Mouse (Mus musculus) testis, postnatal 14 days (tissue): ENCODE results near the gene Thsd4.

ENCODE experiments used
- DNase-seq: peaks from one replicate; pipeline ENCODE4 v3.0.0; 2021; ENCODE audit warnings: low spot score

The Thsd4 gene

DNA sequence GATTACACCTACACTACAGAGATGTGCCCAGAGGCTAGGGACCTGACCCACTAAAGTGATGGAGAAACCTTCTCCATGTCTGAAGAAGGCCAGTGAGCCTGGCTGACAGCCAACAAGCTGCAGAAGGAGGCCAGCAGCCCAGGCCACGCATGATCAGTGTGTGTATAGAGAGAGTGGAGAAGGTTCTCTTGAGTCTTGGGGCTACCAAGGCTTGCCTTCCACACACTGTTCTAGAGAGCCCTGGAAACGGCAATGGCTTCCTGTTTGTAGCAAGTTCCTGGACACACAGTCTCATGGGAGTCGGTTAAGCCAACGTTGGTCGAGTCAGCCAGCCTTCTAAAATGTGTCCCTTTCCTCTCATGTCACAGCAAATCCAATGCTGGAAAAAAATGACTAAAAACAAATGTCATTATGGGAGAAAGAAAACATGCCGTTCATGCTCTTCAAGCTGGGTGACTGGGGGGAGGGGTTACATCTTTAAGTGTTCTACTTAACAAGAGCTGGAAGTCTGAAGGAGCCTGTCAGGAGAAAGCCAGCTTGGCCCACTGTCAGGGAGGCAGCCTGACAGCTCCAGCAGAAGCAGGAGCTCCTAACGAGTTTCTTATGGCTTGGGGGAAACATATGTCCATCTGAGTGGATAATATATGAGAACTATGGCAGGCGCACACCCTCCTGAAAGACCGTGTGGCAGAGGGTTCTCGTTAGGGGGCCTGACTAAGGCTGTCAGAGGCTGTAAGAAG lies 257.1 kb downstream of the Thsd4 start:
- no peak for DNase-seq

DNA sequence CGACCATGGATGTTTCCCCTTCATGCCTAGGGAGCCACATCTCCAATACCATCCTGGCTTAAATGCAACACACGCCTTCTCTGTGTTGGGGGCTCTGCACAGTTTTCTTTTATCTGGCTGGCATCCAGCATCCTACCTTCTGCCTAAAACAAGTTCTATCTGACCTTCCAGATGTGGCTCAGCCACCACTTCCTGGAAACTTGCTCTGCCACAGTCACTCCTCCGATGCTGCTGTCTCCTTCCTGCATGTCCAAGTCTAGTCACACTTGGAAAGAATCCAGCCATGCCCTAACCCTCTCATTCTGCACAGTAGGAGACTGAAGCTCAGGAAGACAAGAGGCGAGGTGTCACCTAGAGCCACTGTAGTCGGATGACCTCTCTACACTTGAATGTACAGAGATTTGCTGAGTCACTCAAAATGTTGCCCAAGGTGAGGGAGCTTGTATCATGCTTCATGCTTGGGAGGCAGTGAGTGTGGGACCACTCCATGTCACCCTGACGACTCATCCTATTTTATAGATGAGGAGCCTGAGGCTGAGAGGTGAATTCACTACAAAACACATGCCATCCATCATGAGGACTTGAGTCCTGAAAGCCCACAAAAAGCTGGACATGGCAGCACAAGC lies 259.2 kb downstream of the Thsd4 start:
- DNase-seq = no peak

- DNase-seq = no peak
These were observed 262.2 kb downstream of the Thsd4 start for GRCm38 (mm10) chr9:60259626-60260025.

DNA sequence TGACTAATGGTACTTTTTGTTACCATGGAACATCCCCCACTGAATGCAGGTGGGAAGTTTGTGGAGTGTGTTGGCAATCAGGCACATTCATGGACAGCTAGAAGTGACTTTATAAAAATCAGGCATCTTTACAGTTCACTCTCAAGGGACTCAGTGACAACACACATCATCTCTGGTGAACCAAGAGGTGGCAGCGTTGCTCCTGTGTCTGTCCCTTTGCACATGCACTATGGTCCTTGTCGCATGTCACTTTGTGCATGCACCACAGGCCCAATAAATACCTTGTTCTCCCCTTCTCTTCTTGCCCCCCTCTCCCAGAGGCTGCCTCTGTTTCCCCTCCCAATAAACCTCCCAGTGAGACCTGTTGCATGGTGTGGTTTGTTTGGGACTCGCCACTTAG lies 270.1 kb downstream of the Thsd4 start:
- no peak for DNase-seq

- no peak for DNase-seq
These were observed 271.4 kb downstream of the Thsd4 start for GRCm38 (mm10) chr9:60250403-60250802.

DNA sequence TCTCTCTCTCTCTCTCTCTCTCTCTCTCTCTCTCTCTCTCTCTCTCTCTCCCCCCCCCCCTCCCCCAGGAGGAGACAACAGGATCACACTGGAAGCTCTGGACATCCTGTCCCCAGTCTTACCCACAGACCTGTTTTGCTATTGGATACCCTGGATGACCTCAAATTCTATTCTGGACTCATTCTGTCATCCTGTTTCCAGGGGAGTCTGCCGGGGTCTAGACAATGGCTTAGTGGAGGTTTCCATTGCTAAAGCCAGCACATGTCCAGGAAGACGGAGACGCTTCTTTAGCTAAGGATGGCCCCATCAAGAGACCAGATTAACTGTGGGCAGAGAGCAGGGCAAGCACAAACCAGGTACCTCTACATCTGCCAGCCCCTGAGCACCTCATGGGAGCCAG lies 273.8 kb downstream of the Thsd4 start:
- DNase-seq = no peak

GRCm38 (mm10) chr9:60244943-60245342 lies 276.9 kb downstream of the Thsd4 start:
- peak; percentile 23 for DNase-seq

DNA sequence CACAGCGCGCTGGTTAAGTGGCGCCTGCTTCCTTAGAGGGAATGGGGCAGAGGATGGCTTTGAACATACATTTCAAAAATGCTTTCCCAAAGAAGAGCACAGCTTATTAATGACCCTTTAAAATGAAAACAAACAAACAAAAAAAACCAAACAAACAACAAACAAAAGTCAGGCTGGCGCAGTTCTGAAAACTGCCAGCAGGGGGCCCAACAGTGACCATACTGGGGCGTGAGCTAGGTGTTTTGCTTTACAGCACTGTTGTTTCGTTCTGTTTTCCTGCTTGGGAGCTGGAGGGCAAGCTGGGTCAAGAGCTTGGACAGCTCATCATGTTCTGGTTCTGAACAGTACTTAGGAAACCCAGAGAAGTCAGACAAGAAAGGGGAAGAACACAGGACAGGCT lies 278.3 kb downstream of the Thsd4 start:
- no peak for DNase-seq

GRCm38 (mm10) chr9:60237667-60238066 lies 284.2 kb downstream of the Thsd4 start:
- no peak for DNase-seq

DNA sequence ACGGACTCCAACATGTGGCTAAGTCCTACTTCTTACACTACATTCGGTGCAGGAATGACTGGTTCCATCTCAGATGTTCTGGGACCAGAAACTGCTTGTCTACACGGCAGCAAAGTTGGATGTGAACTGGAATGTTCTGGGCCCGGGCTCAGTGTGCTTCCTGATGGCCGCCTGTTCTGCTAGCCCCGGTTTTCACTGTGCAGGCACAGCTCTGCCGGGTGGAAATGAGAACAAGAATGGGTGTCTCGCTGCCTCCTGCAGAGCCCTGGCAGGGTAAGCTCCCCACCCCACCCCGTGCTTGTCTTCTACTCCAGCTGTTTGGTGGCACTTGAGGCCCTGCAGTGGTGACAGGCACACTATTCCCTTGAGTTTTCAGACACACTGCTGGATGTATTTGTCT lies 285.7 kb downstream of the Thsd4 start:
- no peak for DNase-seq

- no peak for DNase-seq
These were observed 287.4 kb downstream of the Thsd4 start for GRCm38 (mm10) chr9:60234233-60235115.

GRCm38 (mm10) chr9:60231981-60232881 lies 289.6 kb downstream of the Thsd4 start:
- DNase-seq = no peak

DNA sequence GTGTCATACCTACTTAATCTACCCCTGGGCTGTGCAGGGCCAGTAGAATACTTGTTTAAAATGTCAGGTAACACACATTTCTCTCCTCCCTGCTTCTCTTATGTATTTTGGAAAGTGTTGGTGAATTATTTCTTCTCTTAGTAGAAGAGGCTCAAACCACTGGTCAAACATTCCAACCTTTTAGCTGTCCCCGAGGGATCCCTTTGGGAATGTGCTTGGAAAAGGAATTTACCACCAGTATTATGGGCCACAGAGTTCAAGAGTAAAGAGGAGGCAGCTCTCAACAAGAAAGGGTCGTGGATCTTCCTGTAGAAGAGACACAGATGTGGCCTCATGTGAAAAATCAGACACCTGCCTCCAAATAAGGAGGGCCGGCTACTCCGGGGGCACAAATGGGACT lies 292.4 kb downstream of the Thsd4 start:
- no peak for DNase-seq

DNA sequence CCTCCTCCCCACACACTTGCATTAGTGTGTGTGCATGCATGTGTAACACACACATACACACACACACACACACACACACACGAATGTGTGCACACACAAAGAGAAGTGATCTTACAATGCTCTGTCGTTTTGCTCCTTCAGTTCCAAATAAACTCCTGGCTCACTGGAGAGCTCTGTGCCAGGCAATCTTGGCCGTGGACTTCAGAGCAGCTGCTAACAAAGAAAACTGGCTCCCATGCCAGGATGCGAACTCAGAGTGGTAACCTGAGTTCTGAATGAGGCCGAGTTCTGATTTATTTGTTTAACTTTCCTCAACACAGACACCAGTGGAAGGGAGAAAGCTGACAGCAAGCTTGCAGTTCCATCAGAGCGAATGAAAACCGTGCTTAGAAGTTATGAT lies 294.1 kb downstream of the Thsd4 start:
- no peak for DNase-seq

DNA sequence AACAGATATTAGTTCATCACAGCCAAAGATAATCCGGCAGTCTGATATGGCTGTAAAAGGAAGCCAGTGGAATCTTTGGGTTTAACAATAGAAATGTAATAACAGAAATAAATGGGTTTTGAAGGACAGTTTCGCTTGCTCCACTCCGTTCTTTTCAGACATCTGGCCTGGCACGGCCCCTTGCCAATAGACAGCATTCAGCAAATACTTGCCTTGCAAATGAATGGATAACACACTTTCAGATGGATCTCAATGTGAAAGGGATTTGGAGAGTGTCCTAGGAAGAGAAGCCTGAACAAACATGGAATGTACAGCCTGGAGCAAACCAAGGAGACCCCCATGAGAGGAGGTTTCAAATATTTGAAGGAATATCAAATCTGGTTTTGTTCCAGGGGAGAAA lies 295.2 kb downstream of the Thsd4 start:
- DNase-seq = no peak

- DNase-seq = no peak
These were observed 295.7 kb downstream of the Thsd4 start for GRCm38 (mm10) chr9:60226155-60226554.

DNA sequence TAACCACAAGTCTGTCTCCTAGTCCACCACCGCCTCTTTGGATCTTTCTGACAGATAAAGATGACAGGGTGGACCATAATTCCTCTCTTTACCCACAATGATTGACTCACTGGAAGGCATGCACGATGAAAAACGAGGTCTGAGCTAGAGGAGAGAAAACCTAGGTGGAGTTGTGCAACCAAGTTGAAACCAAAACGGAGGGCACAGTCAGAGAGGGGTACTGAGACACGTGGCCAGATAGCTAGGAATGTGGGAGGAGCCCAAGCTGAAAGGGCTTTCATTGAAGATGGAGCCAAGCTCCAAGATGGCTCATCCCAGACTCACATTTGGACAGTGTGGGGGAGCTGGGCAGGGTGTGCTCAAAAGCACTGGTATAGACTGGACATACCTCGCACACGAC lies 296.4 kb downstream of the Thsd4 start:
- DNase-seq = no peak

- DNase-seq = no peak
These were observed 297.7 kb downstream of the Thsd4 start for GRCm38 (mm10) chr9:60224039-60224695.

DNA sequence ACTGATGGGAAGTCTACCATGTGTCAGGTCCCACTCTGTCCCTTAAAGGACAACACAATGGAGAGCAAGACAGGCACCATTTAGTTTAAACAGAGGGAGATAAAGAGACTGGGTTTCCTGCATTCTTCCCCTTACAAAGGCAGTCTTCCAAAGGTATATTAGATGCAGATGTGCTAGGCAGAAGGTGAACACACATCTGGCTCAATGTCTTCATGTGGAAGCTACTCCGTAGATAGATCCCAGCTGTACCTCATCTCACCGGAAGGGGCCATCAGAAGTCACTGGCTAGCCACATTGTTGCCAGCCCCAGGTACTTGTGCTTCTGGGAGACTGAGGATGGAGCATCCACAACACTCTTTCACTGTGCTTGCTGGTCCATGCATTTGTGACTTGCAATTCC lies 301.4 kb downstream of the Thsd4 start:
- no peak for DNase-seq

- no peak for DNase-seq
These were observed 303.4 kb downstream of the Thsd4 start for GRCm38 (mm10) chr9:60218396-60218795.

GRCm38 (mm10) chr9:60216029-60216428 lies 305.8 kb downstream of the Thsd4 start:
- no peak for DNase-seq
